Mouse (Mus musculus) thymus, adult 2 months (tissue): Measurements from ENCODE around the gene Epop.

Experiments
- CTCF ChIP-seq: fragments of 200-500 bp; IDR thresholded peaks from 2 replicates; pipeline ENCODE4 v1.5.1; 2012; ENCODE audit warnings: mild to moderate bottlenecking, control low read depth, low read length, moderate library complexity, borderline replicate concordance; ENCODE audit not compliant: control insufficient read depth, poor library complexity, insufficient read depth; ENCODE audit errors: extremely low read depth
- POLR2A ChIP-seq: fragments of 200-500 bp; IDR thresholded peaks from 2 replicates; pipeline ENCODE4 v1.6.1; 2012; ENCODE audit warnings: mild to moderate bottlenecking, low read length, control low read depth, moderate library complexity; ENCODE audit not compliant: control insufficient read depth, poor library complexity, insufficient read depth; ENCODE audit errors: extremely low read depth

DNA sequence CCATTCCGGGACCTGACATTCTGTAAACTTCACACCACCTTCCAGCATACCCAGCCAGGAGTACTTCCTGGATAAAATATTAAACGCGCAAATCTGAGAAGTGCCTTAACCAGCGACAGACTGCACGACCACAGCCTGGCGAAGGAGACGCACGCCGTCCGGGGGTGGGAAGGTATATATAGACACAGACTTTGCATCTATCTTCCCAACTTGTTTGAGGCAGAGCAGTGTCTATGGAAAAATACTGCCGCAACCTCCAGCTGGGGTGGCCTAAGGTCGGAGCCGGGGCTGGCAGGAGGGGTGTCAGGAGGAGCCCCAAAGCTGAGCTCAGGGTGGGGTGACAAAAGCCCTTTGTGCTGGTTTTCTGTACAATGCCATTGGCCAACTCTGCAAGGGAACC, 19.8 kb downstream of the Epop start:
- no peak for TF ChIP-seq POLR2A
- TF ChIP-seq CTCF: no peak
